Mouse (Mus musculus) frontal cortex, postnatal 14 days (tissue): ENCODE results near the gene Tagap1.
"Not testable (repeated sequence)": the region's sequence is repeated elsewhere in the genome, so short reads cannot be mapped to it uniquely, and the experiment has no call there.

Experiments used
- DNase-seq, 2 experiments: peaks; one replicate each; pipeline ENCODE4 v3.0.0; 2022; ENCODE audit warnings: low spot score in 2 of 2

The Tagap1 gene

DNA sequence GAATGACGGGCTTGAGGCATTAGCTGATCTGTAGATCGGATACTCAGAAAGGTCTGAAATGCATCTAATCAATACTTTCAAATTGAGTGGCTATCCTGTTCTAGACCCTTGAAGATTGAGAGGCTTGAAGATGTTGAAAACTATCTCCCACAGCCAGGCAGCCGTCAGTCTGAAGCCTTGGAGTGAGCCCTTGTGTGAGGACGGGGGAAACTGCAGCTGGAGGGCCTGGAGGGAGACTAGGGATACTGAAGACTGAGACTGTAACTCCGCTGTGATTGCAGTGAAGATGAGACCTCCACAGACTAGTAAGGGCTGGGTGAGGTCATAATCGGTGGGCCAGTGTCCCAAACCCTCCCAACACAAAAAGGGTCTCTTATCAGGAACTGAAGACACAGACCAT is 1.4 kb upstream of the Tagap1 start:
- DNase-seq, result not testable (repeated sequence)

DNA sequence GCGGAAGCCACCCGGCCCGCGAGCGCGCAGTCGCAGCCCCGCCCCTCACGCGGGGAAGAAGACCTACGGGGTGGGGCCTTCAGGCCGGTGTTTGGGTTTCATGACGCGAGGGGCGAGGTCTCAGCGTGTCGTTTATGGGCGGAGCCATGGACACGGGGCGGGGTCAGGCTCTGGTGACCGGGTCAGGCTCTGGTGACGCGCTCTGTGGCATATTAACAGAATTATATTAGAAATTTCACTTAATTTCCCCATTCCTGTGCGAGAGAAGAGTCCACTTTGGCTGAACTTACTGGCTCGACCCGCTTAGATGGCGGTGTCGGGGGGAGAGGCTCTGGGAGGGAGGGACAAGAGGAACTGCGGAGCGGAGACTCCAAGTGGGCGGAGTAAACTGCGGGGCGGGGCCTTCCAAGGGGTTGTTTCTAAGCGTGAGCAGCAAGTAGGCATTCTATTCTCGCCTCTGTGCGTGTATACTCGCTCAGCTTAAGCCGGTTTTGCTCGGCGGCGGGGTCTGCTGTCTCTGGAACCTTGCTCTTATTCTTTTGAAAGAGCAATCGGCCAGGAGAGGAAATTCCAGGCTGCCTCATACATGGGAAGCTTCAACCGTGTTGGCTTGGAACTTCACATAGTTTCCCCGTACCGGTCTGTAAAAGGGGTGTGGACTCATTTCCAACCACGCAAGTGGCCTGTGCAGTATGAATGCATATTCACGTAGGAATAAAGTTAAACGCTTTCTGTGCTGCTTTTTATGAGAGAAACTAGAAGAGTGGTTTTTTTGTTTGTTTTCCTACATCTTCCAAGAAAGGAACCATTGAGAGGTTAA is 435 bp upstream of the Tagap1 start:
- peak; percentile 33 to 40 for DNase-seq

- not testable (repeated sequence) for DNase-seq
These were observed 607 bp downstream of the Tagap1 start for GRCm38 (mm10) chr17:6960349-6960748.

GRCm38 (mm10) chr17:6959543-6960259 is 1.3 kb downstream of the Tagap1 start:
- DNase-seq, result not testable (repeated sequence)

- DNase-seq, result not testable (repeated sequence)
These were observed 2.1 kb downstream of the Tagap1 start for GRCm38 (mm10) chr17:6958881-6959280.

- DNase-seq, result not testable (repeated sequence)
These were observed 12.2 kb downstream of the Tagap1 start for GRCm38 (mm10) chr17:6948769-6949228.

DNA sequence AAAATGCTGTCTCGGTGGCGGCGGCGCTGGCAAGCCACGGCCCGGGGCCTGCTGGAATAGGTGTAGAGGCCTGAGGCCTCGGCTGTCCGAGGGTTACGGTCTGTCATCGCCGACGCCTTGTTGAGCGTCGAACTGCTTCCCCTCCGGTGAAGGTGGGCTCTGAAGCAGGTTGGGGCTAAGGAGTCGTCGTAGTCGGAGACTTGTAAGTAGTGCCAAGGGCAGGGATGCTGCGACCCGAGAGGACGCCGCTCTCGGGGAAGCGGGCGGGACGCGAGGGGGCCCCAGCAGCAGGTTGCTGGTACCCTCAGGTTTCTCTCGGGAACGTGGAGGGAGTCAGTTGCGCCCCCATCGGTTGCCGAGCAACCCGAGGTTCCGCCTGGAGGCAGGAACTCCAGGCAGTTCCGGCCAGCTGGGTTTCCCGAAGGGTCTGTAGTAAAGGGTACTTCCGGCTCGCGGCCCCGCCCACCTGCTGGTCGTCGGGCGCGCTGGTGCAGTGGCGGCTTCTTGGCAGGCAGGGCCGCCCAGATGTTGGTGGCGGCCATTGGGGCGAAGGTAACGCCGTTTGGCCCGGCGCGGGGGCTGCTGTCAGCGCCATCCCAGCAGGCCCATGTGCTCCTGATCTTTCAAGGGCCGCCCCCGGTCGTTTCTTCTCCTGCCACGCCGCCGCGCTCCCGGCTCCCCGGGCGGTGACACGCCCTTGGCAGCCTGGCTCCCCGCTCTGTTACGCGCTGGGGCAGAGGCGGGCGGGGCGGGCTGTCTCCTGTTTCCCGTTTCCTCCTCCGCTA is 12.8 kb downstream of the Tagap1 start, which contains the start of gene Rsph3b:
Gene Rsph3b, minus strand, starts transcription at position 699 of the 785 bp plus-strand sequence.
- peak; percentile 74 to 78 for DNase-seq

DNA sequence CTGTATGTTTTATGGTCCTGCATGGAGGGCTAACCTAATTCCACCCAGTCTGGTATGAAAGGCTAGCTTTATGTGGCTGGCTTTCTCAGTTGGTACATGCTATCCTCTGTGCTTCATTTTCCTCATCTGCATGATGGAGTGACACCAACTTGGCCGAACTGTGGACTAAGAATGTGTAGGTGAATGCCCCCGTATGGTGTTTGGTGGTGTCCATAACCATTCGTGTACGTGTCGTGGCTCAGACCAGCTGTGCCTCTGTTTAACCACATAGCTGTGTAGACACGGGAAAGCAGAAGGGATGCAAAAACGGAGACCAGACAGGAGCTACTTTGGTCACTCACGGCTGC is 13.3 kb downstream of the Tagap1 start:
- DNase-seq, result not testable (repeated sequence)

DNA sequence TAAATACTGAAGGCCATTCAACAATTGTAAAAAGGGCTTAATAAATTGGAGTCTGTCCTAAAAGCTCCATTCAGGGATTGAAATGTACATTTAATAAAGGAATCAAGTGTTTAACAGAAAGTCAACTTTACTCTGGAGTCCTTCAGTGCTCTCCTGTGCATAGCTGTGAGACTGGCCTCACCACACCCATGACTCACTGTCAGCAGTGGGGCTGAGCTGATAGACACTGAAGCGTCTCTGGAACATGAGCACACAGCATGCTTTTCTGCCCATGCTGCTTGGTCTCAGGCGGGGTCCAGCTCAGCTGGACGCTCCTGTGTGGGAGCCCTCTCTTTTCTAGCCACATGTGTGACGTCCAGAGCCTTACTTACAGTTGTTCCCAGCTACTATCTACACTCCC is 18.4 kb downstream of the Tagap1 start:
- DNase-seq, result not testable (repeated sequence)

- not testable (repeated sequence) for DNase-seq
These were observed 29.3 kb downstream of the Tagap1 start for GRCm38 (mm10) chr17:6931625-6932024.

GRCm38 (mm10) chr17:6920351-6920894 is 40.5 kb downstream of the Tagap1 start:
- DNase-seq, result not testable (repeated sequence)

GRCm38 (mm10) chr17:6919388-6919787 is 41.6 kb downstream of the Tagap1 start:
- DNase-seq, result not testable (repeated sequence)

DNA sequence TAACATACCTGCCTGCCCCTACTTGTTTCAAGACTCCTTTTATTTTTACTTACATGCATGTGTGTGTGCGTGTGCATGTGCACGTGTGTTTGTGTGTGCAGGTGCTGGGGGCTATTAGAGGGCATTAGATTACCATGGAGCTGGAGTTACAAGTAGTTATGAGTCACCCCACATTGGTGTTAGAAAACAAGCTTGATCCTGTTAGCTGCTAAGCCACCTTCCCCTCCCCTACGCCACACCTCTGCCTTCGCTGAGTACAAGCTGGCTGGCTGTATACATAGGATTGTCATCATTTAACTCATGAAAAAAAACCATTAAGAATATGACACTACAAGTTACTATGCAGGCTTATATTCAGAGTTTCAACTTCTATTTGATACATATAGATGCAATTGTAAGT is 45.7 kb downstream of the Tagap1 start:
- not testable (repeated sequence) for DNase-seq

- DNase-seq, result not testable (repeated sequence)
These were observed 46.9 kb downstream of the Tagap1 start for GRCm38 (mm10) chr17:6914066-6914465.
